Mouse (Mus musculus) frontal cortex, adult 2 months (tissue): ENCODE measurements around the gene Nrp1. TPM values are rescaled to one million over a fixed set of nuclear protein-coding genes. Genes with fewer than 3 reads are reported as not detected.

Experiments
- DNase-seq, 2 experiments: peaks; one replicate each; pipeline ENCODE4 v3.0.0; 2022; ENCODE audit warnings: low spot score in 1 of 2; ENCODE audit errors: extremely low spot score in 1 of 2
- polyA plus RNA-seq: library from polyadenylated mRNA; depleted of rRNA; stranded (reverse); fragments of >200 nt; gene quantifications from 2 replicates; pipeline ENCODE4 v1.2.3, GENCODE M21; 2012

The Nrp1 gene
- polyA plus RNA-seq, 1 experiment = 15.3 TPM

DNA sequence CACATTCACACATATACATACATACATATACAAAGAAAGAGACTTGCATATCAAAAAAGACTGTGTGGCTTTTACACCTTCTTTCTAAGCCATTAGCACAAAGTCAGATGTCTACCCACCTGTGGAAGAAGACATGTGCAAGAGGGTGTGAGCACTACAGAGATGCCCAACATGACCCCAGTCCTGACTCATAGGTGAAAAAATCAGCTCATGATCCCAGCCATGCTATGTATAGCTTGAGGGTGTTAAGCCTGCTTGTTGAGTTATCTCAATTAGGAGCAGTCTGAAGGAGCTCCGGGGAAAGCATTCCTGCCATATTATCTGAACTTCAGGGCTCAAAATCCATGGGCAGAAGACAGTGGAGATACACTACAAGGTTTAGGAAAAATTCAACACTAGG is 187.9 kb downstream of the Nrp1 start:
- peak in 1 of 2 experiments; percentile 13 for DNase-seq

DNA sequence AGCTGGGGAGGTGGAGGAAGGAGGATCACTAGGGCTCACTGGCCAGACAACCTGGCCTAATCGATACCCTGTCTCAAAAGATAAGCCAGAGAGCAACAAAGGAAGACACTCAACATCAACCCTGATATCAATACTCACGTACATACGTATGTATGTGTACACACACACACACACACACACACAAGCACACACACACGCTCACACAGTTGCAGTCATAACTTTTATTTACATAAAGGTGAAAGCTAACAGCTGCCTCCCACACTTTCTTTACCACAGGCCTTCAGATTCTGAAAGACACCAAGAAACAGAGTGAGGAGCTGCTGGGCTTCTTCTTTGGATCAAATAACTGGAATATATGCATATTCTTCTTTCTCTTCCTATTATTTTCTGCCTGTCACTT is 189.0 kb downstream of the Nrp1 start:
- no peak for DNase-seq

DNA sequence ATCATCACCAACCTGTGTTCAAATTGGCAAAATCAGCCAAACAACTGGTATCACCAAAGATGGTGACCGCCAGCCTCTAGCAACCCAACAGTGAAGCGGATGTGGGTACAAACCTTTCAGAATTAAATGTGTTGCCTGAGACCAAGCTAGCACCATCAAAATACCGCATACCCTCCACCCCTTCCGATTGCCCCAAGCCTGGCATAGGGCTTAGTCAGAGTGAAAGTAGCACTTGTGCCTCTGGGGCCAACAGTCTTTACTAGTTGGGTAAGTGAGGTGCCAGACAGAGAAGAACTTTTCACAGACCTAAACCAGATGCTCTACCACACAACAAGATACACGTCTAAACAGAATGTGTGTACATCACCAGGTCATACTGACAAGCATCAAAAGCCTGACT is 191.3 kb downstream of the Nrp1 start:
- no peak for DNase-seq

- peak; percentile 27 to 82 for DNase-seq
Observed at GRCm38 (mm10) chr8:128551421-128552139, 193.2 kb downstream of the Nrp1 start.
